Mouse (Mus musculus) urinary bladder, postnatal 25 days (tissue): ENCODE data around the gene Pax4.

Source experiments
- DNase-seq: peaks from one replicate; pipeline ENCODE4 v3.0.0; 2022; ENCODE audit warnings: low spot score

Pax4 gene

DNA sequence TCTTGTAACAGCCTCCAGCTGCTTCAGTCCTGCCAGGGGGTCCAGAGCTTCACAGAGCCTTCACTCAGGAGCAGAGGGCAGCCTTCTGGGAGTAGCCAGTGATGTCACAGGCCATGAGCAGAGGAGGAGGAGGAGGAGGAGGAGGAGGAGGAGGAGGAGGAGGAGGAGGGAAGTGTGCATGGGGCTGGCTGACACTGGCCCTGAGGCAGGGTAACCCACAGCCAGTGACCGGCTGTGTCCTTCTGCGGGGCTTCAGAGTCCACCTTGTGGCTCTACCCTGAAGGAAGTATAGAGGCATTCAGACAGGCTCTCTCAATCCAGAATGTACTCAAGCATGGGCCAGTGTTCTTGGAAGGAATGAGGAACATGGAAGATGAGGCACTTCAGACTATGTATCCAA, at the start of gene Pax4:
Gene Pax4 (minus strand): TSS at position 101 of the 400 bp plus-strand sequence.
- no peak for DNase-seq

GRCm38 (mm10) chr6:28497837-28498236, 48.7 kb upstream of the Pax4 start:
- no peak for DNase-seq

DNA sequence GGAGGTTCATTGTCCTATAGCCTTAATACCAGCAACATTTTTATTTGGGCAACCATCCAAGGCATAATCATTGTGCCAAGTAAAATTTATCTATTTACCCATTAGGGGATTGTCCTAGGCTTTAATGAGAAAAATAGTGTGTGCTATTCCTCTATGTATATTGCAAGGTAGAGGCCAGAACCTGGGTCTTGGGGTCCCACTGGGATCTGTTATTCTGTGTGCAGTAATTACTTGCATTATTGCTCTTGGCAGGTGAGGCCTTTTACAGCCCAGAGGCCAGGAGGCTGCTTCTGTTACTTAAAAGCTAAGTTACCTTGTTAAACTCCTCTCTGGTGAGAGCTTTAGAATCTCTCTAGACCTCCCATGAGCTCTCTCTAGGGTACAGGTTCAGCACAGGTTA, 42.0 kb upstream of the Pax4 start:
- DNase-seq, result no peak

DNA sequence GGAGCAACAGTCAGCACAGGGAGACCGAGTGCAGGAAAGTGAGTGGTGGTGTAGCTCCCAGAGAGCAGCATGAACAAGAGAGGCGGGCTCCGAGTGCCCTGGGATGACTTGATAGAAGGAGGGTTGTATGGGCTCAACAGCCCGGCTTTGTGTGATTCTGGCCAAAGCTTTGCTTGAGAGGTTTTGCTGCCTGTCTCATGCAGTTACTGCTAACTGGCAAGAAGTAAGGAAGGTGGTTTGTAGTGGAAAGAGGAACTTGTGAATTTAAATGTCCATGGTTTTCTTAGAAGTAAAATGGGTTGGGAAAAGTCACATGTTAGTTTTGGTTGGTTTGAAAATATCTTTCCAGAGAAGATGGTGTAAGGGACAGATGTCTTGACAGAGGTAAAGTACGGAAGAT, 41.5 kb upstream of the Pax4 start:
- no peak for DNase-seq

DNA sequence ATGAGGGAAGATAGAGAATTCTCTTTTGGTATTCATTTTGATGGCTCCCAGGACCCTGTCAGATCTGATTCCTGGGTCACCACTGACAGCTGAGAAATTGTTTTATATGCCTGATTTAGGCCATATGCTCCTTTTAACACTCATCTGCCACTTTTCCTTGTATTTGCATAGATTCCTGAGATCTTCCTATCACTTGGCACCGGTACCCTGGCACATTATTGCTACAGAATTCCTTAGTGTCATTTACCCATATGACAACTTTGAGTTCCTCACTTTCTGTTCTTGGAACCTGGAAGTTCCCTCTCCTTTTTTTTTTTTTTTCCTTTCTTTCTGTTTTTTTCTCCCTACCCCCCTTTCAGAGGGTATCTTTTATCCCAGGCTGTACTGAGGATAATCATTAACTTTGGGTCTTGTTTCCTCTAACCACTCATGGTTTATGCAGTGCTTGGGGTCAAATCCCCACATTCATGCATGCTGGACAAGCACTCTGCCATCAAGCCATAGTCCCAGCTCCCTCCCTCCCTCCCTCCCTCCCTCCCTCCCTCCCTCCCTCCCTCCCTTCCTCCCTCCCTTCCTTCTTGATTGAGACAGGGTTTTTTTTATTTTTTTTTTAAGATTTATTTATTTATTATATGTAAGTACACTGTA, 39.2 kb upstream of the Pax4 start:
- DNase-seq, result no peak

DNA sequence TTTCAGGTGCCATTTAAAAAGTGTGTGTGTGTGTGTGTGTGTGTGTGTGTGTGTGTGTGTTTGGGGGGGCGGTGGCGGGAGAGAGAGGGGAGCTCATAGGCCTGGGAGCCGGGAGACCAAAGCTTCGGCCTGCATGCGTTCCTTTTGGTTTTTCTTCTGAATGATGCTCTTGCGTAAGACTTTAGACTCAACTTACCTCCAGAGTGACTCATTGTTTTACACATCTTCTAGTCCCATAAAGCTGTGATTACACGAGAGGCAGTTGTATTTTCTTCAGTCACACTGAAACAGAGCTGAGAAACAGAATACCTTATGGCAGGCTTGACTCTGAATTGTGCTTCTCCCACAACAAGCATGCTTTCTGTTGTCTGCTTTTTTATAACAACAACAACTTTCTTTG, 37.8 kb upstream of the Pax4 start:
- no peak for DNase-seq

DNA sequence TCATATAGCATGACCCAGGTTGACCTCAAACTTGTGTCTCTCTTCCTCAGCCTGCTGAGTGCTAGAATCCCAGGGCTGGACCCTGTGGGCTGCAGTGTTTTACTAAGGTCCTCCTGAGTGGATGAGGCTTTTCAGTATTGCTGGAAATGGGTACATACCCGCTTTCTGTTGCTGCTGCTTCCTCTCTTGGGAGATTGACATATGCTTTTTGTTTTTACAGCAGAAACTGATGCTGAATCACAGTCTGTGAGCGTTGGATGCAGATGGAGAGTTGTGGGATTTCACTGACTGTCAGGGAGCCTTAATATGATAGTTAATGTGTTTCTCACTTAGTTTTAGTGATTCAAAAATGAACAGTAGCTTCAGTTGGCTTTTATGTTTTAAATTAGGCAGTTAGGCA, 37.3 kb upstream of the Pax4 start:
- no peak for DNase-seq

GRCm38 (mm10) chr6:28486008-28486407, 36.9 kb upstream of the Pax4 start:
- DNase-seq, result no peak

- no peak for DNase-seq
Observed at GRCm38 (mm10) chr6:28482711-28483315, 33.7 kb upstream of the Pax4 start.

GRCm38 (mm10) chr6:28480752-28481492, 31.8 kb upstream of the Pax4 start:
- DNase-seq, result no peak

DNA sequence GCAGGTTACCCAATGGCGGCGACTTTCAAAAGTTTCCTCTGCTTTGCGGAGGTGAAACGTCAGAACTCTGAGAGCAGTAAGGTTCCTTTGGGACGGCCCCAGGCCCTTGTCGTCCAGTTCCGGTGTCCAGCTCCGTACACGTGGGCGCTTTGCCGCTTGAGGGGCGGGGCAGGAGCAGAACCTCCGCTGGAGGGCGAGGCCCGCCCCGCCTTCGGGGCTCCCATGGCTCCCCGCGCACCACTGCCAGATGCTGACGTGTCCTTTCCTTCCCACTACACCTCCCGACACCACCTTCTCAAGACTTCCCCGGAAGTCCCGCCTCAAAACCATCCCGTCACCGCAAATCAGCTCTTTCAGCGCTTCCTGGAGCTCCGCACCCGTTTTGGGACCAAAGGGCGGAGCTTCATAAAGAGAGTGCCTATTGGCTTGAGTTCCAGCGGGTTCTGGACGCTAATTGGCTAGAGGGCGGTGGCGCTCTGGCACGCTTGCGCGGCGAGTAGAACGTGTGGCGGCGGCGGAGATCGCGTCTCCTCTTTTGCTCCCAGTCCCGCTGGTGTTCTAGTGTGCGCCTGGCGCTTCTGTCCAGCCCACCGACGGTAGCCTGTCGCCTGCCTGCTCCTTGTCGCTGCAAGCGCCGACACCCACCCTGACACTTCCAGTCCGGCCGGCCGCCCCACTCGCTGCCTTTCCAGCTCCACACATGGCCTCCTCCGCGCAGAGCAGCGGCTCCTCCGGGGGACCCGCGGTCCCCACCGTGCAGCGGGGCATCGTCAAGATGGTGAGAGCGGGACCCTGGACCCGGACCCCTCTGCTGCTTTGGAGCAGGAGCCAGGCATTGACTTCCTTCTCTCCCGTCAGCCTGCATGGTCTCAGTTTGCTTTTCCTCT, 31.0 kb upstream of the Pax4 start:
- DNase-seq, result peak; percentile 94

GRCm38 (mm10) chr6:28474839-28475238, 25.7 kb upstream of the Pax4 start, which contains the start of gene Snd1:
Snd1 (plus strand) TSS chr6:28475139.
- DNase-seq, result no peak

GRCm38 (mm10) chr6:28474211-28474610, 25.1 kb upstream of the Pax4 start:
- DNase-seq, result no peak

DNA sequence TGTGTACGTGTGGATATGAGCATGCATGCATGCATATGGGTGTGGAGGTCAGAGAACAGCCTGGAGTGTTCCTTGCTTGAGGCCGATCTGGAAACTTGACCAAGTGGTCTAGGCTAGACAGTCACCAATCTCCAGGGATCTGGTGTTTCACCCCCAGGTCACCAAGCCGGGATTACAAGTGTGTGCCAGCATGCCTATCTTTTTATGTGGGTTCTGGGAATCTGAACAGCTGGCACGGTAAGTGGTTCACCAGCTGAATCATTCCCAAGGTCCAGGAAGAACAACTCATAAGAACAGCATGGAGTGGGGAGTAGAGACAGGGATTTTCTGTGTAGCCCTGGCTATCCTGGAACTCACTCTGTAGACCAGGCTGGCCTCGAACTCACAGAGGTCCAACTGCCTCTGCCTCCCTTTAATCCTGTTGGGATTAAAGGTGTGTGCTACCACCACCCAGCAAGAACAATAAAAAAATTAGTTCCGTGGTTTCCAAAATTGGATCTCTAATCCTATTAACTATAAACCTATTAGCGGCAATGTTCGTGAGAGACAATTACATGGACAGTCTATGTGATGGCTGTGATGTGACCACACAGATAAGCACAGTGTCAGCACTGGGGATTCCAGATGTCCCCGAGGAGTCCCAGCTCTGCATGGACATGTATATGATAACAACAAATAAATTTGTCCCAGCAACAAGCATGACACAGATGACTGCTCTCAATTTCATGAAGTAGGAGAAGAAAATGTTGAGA, 22.3 kb upstream of the Pax4 start:
- no peak for DNase-seq

GRCm38 (mm10) chr6:28470621-28471020, 21.5 kb upstream of the Pax4 start:
- DNase-seq, result no peak

DNA sequence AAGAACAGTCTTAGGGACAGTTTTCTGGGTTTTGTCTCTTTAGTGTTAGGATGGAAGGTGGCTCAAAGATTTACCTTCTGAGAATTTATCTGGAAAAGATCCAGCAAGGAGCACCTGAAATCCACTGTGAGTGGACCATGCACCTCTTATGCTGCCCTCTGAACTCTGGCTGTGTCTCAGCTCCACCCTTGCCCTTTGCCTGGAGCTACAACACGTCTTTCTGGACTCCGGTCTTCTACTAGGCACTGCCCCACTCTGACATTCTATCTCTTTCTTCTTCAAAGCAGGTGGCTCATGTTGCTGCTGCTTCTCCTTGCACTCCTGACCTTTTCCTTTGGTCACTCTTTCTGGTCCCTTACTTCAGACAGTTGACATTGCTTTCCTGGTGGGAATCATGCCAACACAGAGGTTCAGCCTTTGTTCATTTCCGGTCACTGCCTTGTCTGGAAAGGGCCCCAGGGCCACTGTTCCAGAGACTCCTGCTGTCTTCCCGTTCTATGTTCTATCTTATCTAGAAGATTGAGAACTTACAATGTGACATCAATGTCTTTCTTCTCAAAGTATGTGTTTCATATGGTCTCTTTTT, 21.0 kb upstream of the Pax4 start:
- DNase-seq, result no peak

DNA sequence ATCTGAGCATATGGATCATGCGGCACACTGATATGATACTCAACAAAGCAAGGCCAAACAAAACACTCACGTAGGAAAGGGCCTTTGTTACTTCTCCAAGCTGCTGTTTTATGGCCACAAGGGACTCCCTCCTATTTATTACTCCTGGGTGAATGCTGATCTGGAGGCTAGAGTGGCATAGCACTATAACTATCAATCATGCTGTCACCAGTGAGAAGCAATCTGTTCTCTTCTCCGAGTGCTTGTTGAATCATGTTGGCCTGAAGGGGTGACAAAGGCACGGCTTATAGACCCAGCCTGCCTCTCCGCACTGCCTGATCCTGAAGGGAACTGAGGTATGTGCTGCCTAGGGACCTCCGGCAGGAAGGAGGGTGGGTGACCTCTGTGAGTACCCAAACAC, 15.5 kb upstream of the Pax4 start:
- DNase-seq, result no peak

DNA sequence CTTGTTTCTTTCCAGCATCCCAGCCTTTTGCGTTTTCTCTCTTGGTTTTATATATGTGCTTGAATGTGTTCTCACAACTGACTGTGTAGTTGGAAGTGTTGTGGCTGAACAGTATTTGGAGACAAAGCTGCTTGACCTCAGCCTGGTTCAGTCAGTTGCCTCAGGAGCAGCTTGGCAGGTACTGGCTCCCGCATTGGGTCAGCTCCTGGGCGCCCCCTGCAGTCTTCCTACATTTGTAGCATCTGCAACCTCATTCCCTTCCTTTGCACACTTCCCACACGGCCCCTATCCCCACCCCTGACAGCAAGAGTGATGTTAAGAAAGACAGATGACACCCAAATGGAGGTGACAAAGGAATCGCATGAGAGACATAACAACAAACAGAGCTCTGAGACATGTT, 11.4 kb upstream of the Pax4 start:
- peak; percentile 61 for DNase-seq

DNA sequence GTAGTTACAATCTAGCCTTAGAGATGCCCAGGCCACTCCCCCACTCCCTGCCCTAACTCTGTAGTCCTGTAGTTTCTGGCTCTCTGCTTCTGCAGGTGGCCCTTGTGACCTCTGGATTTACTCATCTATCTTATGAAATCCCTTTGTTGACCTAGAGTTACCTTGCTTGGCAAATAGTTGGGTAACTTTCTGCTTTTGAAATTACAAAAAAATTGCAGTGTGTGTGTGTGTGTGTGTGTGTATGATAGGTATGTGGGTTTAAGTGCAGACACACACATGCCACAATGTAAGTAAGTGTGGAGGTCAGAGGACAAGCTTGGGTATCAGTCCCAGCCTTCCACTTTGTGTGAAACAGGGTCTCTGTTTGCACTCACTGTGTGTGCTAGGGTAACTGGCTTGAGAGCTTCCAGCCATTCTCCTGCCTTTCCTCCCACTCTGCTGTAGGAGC, 10.1 kb upstream of the Pax4 start:
- DNase-seq, result no peak

DNA sequence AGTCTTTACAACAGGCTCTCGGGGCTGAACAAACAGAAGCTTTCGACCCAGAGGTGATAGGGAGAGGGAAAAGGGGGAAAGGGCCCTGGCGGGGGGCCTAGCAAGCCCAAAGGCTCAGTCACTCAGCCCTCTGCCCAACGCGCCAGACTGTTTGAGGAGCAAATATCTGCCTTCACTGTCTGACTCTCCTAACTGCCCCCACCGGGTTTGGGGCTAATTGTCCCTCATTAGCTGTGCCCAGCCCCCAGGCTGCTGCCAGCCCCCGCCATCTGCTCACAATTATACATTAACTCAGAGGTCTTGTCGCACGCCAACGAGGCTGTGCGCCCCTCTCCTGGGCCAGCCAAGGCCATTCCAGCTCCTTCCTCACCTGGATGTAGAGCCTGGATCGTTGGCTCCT, 1.8 kb upstream of the Pax4 start:
- DNase-seq, result no peak

DNA sequence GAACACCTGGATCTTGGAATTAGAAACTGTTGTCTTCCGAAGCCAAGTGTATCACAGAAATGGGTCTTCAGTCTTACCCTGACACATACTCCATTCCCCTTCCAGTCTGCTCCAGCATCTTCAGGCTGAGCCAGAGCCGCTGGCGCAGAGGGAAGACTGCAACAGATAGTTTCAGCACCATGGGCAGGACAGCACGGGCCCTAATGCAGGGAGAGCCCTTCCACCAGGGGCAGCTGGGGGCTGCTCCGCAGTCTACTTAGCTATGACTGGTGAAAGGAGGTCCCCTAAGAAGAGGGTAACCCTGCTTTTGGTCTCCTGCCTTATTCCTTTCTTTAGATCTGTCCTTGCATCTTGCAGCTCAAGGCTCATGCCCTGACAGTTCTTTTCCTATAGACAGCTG, 1.3 kb upstream of the Pax4 start:
- DNase-seq, result no peak
